Mouse (Mus musculus): Measurements from ENCODE around the gene Map3k6. TPM values are rescaled to one million over a fixed set of nuclear protein-coding genes. Genes with fewer than 3 reads are reported as not detected.

Gene Map3k6
- total RNA-seq, 2 experiments from 2014 or later, result 3.0 to 3.3 TPM

GRCm38 (mm10) chr4:133277104-133278026 is 36.7 kb downstream of the Map3k6 start, which contains the start of gene Tmem222:
Tmem222 (minus strand) TSS chr4:133277792.
- DNase-seq, result peak; percentile 95
- intact Hi-C loops (cut with DNase I), result no loop called here

GRCm38 (mm10) chr4:133278067-133278466 is 37.4 kb downstream of the Map3k6 start:
- intact Hi-C loops (cut with DNase I), result no loop called here
- no peak for DNase-seq

- DNase-seq, result no peak
- intact Hi-C loops (cut with DNase I), result no loop called here
These were observed 37.9 kb downstream of the Map3k6 start for GRCm38 (mm10) chr4:133278482-133278881.

- DNase-seq, result no peak
- intact Hi-C loops (cut with DNase I), result no loop called here
These were observed 40.9 kb downstream of the Map3k6 start for GRCm38 (mm10) chr4:133281513-133281912.

- DNase-seq, result peak; percentile 80
- intact Hi-C loops (cut with DNase I), result no loop called here
These were observed 41.4 kb downstream of the Map3k6 start for GRCm38 (mm10) chr4:133281951-133282481.

- DNase-seq, result no peak
- intact Hi-C loops (cut with DNase I), result no loop called here
These were observed 42.0 kb downstream of the Map3k6 start for GRCm38 (mm10) chr4:133282656-133283055.

- no peak for DNase-seq
These were observed 44.7 kb downstream of the Map3k6 start for GRCm38 (mm10) chr4:133285299-133285698.

GRCm38 (mm10) chr4:133285950-133286349 is 45.3 kb downstream of the Map3k6 start:
- no peak for DNase-seq
- intact Hi-C loops (cut with DNase I), result no loop called here

More at GRCm38 (mm10) chr4:133285299-133285698, 44.7 kb downstream of the Map3k6 start:
- intact Hi-C loops (cut with DNase I), result no loop called here

GRCm38 (mm10) chr4:133286476-133287077 is 46.0 kb downstream of the Map3k6 start:
- DNase-seq, result no peak
- intact Hi-C loops (cut with DNase I), result no loop called here

GRCm38 (mm10) chr4:133291255-133291654 is 50.6 kb downstream of the Map3k6 start:
- intact Hi-C loops (cut with DNase I), result loop anchor here (10.0 kb wide), 1 partner anchor 346 kb away; no protein-coding TSS in a partner anchor
- DNase-seq, result no peak

- intact Hi-C loops (cut with DNase I), result loop anchor here (10.0 kb wide), 1 partner anchor 348 kb away; no protein-coding TSS in a partner anchor
These were observed 51.8 kb downstream of the Map3k6 start for GRCm38 (mm10) chr4:133292405-133292804.

GRCm38 (mm10) chr4:133292901-133293843 is 52.6 kb downstream of the Map3k6 start:
- peak; percentile 32 for DNase-seq
- intact Hi-C loops (cut with DNase I), result loop anchor here (10.0 kb wide), 1 partner anchor 348 kb away; no protein-coding TSS in a partner anchor

More at GRCm38 (mm10) chr4:133292405-133292804, 51.8 kb downstream of the Map3k6 start:
- no peak for DNase-seq

GRCm38 (mm10) chr4:133294084-133294483 is 53.5 kb downstream of the Map3k6 start:
- no peak for DNase-seq
- intact Hi-C loops (cut with DNase I), result loop anchor here (10.0 kb wide), 1 partner anchor 349 kb away; no protein-coding TSS in a partner anchor

- no peak for DNase-seq
- intact Hi-C loops (cut with DNase I), result loop anchor here (5.0 to 10.0 kb wide), 2 partner anchors 80 to 353 kb away; no protein-coding TSS in a partner anchor
These were observed 56.7 kb downstream of the Map3k6 start for GRCm38 (mm10) chr4:133297360-133297759.

- DNase-seq, result peak; percentile 97
- intact Hi-C loops (cut with DNase I), result loop anchor here (5.0 to 10.0 kb wide), 2 partner anchors 81 to 353 kb away; no protein-coding TSS in a partner anchor
These were observed 57.2 kb downstream of the Map3k6 start for GRCm38 (mm10) chr4:133297801-133298238.

GRCm38 (mm10) chr4:133298516-133299365 is 58.1 kb downstream of the Map3k6 start:
- peak; percentile 95 for DNase-seq
- intact Hi-C loops (cut with DNase I), result loop anchor here (5.0 to 10.0 kb wide), 2 partner anchors 81 to 354 kb away; no protein-coding TSS in a partner anchor

GRCm38 (mm10) chr4:133299701-133300100 is 59.1 kb downstream of the Map3k6 start:
- intact Hi-C loops (cut with DNase I), result loop anchor here (5.0 to 10.0 kb wide), 2 partner anchors 82 to 355 kb away; no protein-coding TSS in a partner anchor
- DNase-seq, result peak; percentile 96

- intact Hi-C loops (cut with DNase I), result no loop called here
- peak; percentile 48 for DNase-seq
These were observed 59.8 kb downstream of the Map3k6 start for GRCm38 (mm10) chr4:133300421-133300820.
